Mouse (Mus musculus) limb, embryonic 12.5 days (tissue): ENCODE data around the gene S100a5. TPM values are rescaled to one million over a fixed set of nuclear protein-coding genes. Genes with fewer than 3 reads are reported as not detected.

ENCODE experiments used
- ATAC-seq: fragments of 200-750 bp; cut with Nextera tagmentation; 2 replicates; pipeline ENCODE4 v1.8.0; 2017; ENCODE audit warnings: low read depth, moderate TSS enrichment; ENCODE audit not compliant: insufficient number of reproducible peaks, insufficient read depth, low FRiP score, low TSS enrichment
- H3K27ac ChIP-seq: fragments of 300-500 bp; sonication (generic); 2 replicates; pipeline ENCODE4 v1.5.1; 2016; ENCODE audit warnings: mild to moderate bottlenecking, moderate library complexity
- H3K27me3 ChIP-seq: fragments of 300-500 bp; sonication (generic); 2 replicates; pipeline ENCODE4 v1.6.1; 2016; ENCODE audit warnings: mild to moderate bottlenecking, moderate library complexity
- H3K36me3 ChIP-seq: fragments of 300-500 bp; sonication (generic); 2 replicates; pipeline ENCODE4 v1.6.1; 2016; ENCODE audit warnings: mild to moderate bottlenecking, moderate library complexity
- H3K4me1 ChIP-seq: fragments of 300-500 bp; sonication (generic); replicated peaks from 2 replicates; pipeline ENCODE4 v1.6.1; 2016
- H3K4me2 ChIP-seq: fragments of 300-500 bp; sonication (generic); 2 replicates; pipeline ENCODE4 v1.6.1; 2016; ENCODE audit warnings: mild to moderate bottlenecking, moderate library complexity
- H3K4me3 ChIP-seq: fragments of 300-500 bp; sonication (generic); replicated peaks from 2 replicates; pipeline ENCODE4 v1.5.1; 2016; ENCODE audit warnings: mild to moderate bottlenecking
- H3K9ac ChIP-seq: fragments of 300-500 bp; sonication (generic); replicated peaks from 2 replicates; pipeline ENCODE4 v1.6.1; 2016; ENCODE audit warnings: mild to moderate bottlenecking, moderate library complexity
- H3K9me3 ChIP-seq: fragments of 300-500 bp; sonication (generic); 2 replicates; pipeline ENCODE4 v1.6.1; 2016; ENCODE audit warnings: mild to moderate bottlenecking, moderate library complexity
- WGBS: fragments of 180-500 bp; shearing (Covaris S2); methylation state at CpG from one replicate; pipeline ENCODE4 v1.1.7; 2016; 5-methylcytosine and 5-hydroxymethylcytosine counted together
- polyA plus RNA-seq: library from polyadenylated mRNA; unstranded; fragments of >200 nt; fragmentation: Nextera tagmentation; extraction: Ambion mirVana; gene quantifications from 2 replicates; pipeline ENCODE4 v1.2.1, GENCODE M21; 2016

S100a5 gene
- polyA plus RNA-seq, 1 experiment from 2014 or later = not detected

GRCm38 (mm10) chr3:90586016-90586643 lies 22.2 kb upstream of the S100a5 start:
- H3K27ac ChIP-seq = no peak overlapping the region
- ATAC-seq = no peak
- H3K4me3 ChIP-seq = no peak overlapping the region
- H3K4me2 ChIP-seq = no peak overlapping the region
- peaks cover 4% of the 10 kb centered on the region for H3K4me1 ChIP-seq
- 85% methylated on average over 15 of the region's 15 CpGs for WGBS
- H3K9me3 ChIP-seq = no peaks in the 10 kb centered on the region
- H3K9ac ChIP-seq = no peak overlapping the region
- no peaks in the 10 kb centered on the region for H3K27me3 ChIP-seq
- H3K36me3 ChIP-seq = no peaks in the 10 kb centered on the region

- no peak overlapping the region for H3K4me3 ChIP-seq
- 64% methylated on average over 10 of the region's 10 CpGs for WGBS
- no peaks in the 10 kb centered on the region for H3K27me3 ChIP-seq
- no peak overlapping the region for H3K27ac ChIP-seq
- H3K9me3 ChIP-seq = no peaks in the 10 kb centered on the region
- no peak overlapping the region for H3K9ac ChIP-seq
- no peaks in the 10 kb centered on the region for H3K36me3 ChIP-seq
- peaks cover 4% of the 10 kb centered on the region for H3K4me1 ChIP-seq
- no peak overlapping the region for H3K4me2 ChIP-seq
- no peak for ATAC-seq
Observed at GRCm38 (mm10) chr3:90586906-90587305, 21.4 kb upstream of the S100a5 start.

- H3K9ac ChIP-seq = no peak overlapping the region
- H3K27ac ChIP-seq = no peak overlapping the region
- 90% methylated on average over 14 of the region's 14 CpGs for WGBS
- peaks cover 4% of the 10 kb centered on the region for H3K4me1 ChIP-seq
- no peaks in the 10 kb centered on the region for H3K36me3 ChIP-seq
- ATAC-seq = no peak
- no peak overlapping the region for H3K4me3 ChIP-seq
- no peak overlapping the region for H3K4me2 ChIP-seq
- no peaks in the 10 kb centered on the region for H3K9me3 ChIP-seq
- H3K27me3 ChIP-seq = no peaks in the 10 kb centered on the region
Observed at GRCm38 (mm10) chr3:90587361-90588101, 20.8 kb upstream of the S100a5 start.

GRCm38 (mm10) chr3:90589390-90589789 lies 18.9 kb upstream of the S100a5 start:
- no peak overlapping the region for H3K9ac ChIP-seq
- H3K36me3 ChIP-seq = no peaks in the 10 kb centered on the region
- WGBS = 76% methylated on average over 6 of the region's 6 CpGs
- no peak for ATAC-seq
- H3K9me3 ChIP-seq = peaks cover 6% of the 10 kb centered on the region; the same call in 1 of the 2 replicates
- H3K27ac ChIP-seq = no peak overlapping the region
- no peaks in the 10 kb centered on the region for H3K27me3 ChIP-seq
- H3K4me2 ChIP-seq = no peak overlapping the region
- no peak overlapping the region for H3K4me3 ChIP-seq
- peaks cover 4% of the 10 kb centered on the region; the same call in 1 of the 2 replicates for H3K4me1 ChIP-seq

- no peak within 1 kb of the TSS for H3K4me3 ChIP-seq
- H3K9ac ChIP-seq = no peak within 1 kb of the TSS
- H3K27me3 ChIP-seq = no peaks in the 10 kb centered on the region
- no peak within 1 kb of the TSS for H3K27ac ChIP-seq
- WGBS = 84% methylated on average over 8 of the region's 8 CpGs
- no peak within 1 kb of the TSS for H3K4me2 ChIP-seq
- no peak for ATAC-seq
- no peaks in the 10 kb centered on the region for H3K36me3 ChIP-seq
- H3K4me1 ChIP-seq = peaks cover 4% of the 10 kb centered on the region; the same call in 1 of the 2 replicates
- H3K9me3 ChIP-seq = peaks cover 6% of the 10 kb centered on the region; the same call in 1 of the 2 replicates
Observed at GRCm38 (mm10) chr3:90589947-90590346, 18.4 kb upstream of the S100a5 start, which contains the start of gene S100a2. S100a2 (plus strand) TSS chr3:90590247.

- 48% methylated on average over 1 of the region's 1 CpGs for WGBS
- H3K27ac ChIP-seq = no peak overlapping the region
- H3K36me3 ChIP-seq = no peaks in the 10 kb centered on the region
- ATAC-seq = no peak
- no peak overlapping the region for H3K4me3 ChIP-seq
- H3K27me3 ChIP-seq = no peaks in the 10 kb centered on the region
- H3K9me3 ChIP-seq = peaks cover 6% of the 10 kb centered on the region; the same call in 1 of the 2 replicates
- no peak overlapping the region for H3K4me2 ChIP-seq
- H3K4me1 ChIP-seq = no peaks in the 10 kb centered on the region
- H3K9ac ChIP-seq = no peak overlapping the region
Observed at GRCm38 (mm10) chr3:90594466-90594865, 13.9 kb upstream of the S100a5 start.

- Histone ChIP-seq H3K4me3 (no peak overlapping the region), H3K4me2 (no peak overlapping the region), H3K36me3 (no peaks in the 10 kb centered on the region), H3K27ac (no peak overlapping the region), H3K9ac (no peak overlapping the region), H3K4me1 (no peaks in the 10 kb centered on the region), H3K9me3 (peaks cover 6% of the 10 kb centered on the region; the same call in 1 of the 2 replicates), H3K27me3 (no peaks in the 10 kb centered on the region)
- 78% methylated on average over 5 of the region's 5 CpGs for WGBS
- no peak for ATAC-seq
Observed at GRCm38 (mm10) chr3:90595556-90595955, 12.8 kb upstream of the S100a5 start.

GRCm38 (mm10) chr3:90596810-90597209 lies 11.5 kb upstream of the S100a5 start:
- no peaks in the 10 kb centered on the region for H3K36me3 ChIP-seq
- H3K9me3 ChIP-seq = peaks cover 6% of the 10 kb centered on the region; the same call in 1 of the 2 replicates
- H3K4me3 ChIP-seq = no peak overlapping the region
- no peak overlapping the region for H3K9ac ChIP-seq
- WGBS = 90% methylated on average over 6 of the region's 6 CpGs
- H3K27ac ChIP-seq = no peak overlapping the region
- no peak overlapping the region for H3K4me2 ChIP-seq
- ATAC-seq = no peak
- H3K27me3 ChIP-seq = no peaks in the 10 kb centered on the region
- no peaks in the 10 kb centered on the region for H3K4me1 ChIP-seq

- H3K27me3 ChIP-seq = no peaks in the 10 kb centered on the region
Observed at GRCm38 (mm10) chr3:90597736-90598135, 10.6 kb upstream of the S100a5 start.

GRCm38 (mm10) chr3:90598212-90598611 lies 10.1 kb upstream of the S100a5 start:
- ATAC-seq = no peak
- WGBS = 67% methylated on average over 4 of the region's 4 CpGs
- H3K9ac ChIP-seq = no peak overlapping the region
- H3K27me3 ChIP-seq = no peaks in the 10 kb centered on the region
- H3K4me2 ChIP-seq = no peak overlapping the region
- H3K4me1 ChIP-seq = peaks cover 4% of the 10 kb centered on the region
- no peak overlapping the region for H3K4me3 ChIP-seq
- peaks cover 6% of the 10 kb centered on the region; the same call in 1 of the 2 replicates for H3K9me3 ChIP-seq
- H3K36me3 ChIP-seq = no peaks in the 10 kb centered on the region
- H3K27ac ChIP-seq = no peak overlapping the region

More at GRCm38 (mm10) chr3:90597736-90598135, 10.6 kb upstream of the S100a5 start:
- H3K36me3 ChIP-seq = no peaks in the 10 kb centered on the region
- H3K9ac ChIP-seq = no peak overlapping the region
- ATAC-seq = no peak
- H3K4me1 ChIP-seq = no peaks in the 10 kb centered on the region
- no peak overlapping the region for H3K4me3 ChIP-seq
- no peak overlapping the region for H3K27ac ChIP-seq
- peaks cover 6% of the 10 kb centered on the region; the same call in 1 of the 2 replicates for H3K9me3 ChIP-seq
- H3K4me2 ChIP-seq = no peak overlapping the region
- 44% methylated on average over 6 of the region's 6 CpGs for WGBS

- ATAC-seq = no peak
- Histone ChIP-seq H3K4me2 (no peak overlapping the region), H3K9ac (no peak overlapping the region), H3K36me3 (no peaks in the 10 kb centered on the region), H3K4me1 (peaks cover 14% of the 10 kb centered on the region), H3K4me3 (no peak overlapping the region), H3K9me3 (no peaks in the 10 kb centered on the region), H3K27ac (no peak overlapping the region), H3K27me3 (no peaks in the 10 kb centered on the region)
- WGBS = 70% methylated on average over 3 of the region's 3 CpGs
Observed at GRCm38 (mm10) chr3:90599401-90599800, 8.9 kb upstream of the S100a5 start.
